Mouse (Mus musculus): Measurements from ENCODE around the gene Tjp2. TPM values are rescaled to one million over a fixed set of nuclear protein-coding genes. Genes with fewer than 3 reads are reported as not detected.

Tjp2 gene
- polyA plus RNA-seq, 1 experiment: 0.02 TPM

DNA sequence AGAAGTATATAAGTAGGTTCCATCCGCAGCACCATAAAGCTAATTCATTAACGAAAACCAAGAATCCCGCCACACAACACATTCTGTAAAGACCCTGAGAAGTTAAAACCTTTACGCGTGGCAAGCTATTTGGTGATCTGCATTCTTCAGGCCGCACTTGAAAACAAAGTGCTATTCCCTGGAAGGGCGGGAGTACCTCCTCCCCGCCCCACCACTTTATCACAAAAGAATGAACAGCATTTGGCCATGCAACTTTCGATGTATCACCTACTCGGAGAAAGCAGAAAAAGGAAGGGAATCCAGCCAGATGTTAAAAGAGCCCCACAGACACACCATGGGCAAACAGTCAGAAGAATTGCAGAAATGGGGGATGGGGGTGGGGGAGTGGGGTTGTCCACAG is 56.3 kb downstream of the Tjp2 start:
- no peak for TF ChIP-seq GATA1 (IDR thresholded peaks at IDR 0.05; ENCODE audit: low read length)

DNA sequence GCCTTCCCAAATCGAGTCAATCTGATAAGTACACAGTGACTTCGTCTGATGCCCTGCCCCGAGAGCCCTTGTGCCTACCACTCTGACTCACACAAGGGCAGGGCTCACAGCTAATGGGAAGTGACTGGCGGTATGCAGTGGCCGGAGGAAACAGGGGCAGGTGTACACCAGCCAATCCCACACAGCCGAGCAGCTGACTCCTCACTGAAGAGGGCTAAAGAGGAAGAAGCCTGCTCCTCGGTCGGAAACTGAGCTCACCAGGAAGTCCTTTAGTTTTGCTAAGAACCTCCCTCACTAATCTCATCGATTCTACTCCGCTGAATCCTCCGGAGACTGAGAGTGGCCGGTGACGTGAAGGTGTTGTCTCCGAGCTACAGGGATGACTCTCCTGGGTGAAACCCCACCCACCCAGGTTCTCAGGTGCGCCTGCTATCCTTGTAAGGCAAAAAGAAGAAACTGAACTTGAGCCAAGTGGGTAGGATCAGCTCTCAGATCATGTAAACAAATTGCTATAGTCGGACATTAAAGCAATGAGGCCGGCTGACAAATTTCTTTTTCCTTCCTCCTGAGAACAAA is 58.2 kb downstream of the Tjp2 start:
- TF ChIP-seq GATA1 (IDR thresholded peaks at IDR 0.05; ENCODE audit: low read length): no peak

DNA sequence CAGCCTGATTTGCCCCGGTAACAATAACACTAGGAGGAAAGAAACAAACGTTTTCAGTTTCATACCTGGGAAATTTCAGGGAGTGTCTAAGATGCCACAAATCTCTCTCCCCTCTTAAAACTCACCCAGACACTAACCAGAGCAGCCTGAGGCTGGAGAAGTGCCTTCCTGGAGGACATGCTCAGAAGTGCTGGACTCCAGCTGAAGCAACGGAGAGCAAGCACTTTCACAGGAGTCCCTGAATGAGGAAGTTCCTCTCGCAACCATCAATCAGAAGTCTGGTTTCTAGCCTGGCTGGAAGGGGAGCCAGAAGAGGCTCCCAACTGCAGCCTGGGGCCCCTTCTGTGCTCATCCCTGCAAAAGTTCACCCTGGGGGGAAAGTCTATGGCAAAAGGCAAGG is 60.9 kb downstream of the Tjp2 start:
- TF ChIP-seq GATA1 (IDR thresholded peaks at IDR 0.05; ENCODE audit: low read length): no peak

DNA sequence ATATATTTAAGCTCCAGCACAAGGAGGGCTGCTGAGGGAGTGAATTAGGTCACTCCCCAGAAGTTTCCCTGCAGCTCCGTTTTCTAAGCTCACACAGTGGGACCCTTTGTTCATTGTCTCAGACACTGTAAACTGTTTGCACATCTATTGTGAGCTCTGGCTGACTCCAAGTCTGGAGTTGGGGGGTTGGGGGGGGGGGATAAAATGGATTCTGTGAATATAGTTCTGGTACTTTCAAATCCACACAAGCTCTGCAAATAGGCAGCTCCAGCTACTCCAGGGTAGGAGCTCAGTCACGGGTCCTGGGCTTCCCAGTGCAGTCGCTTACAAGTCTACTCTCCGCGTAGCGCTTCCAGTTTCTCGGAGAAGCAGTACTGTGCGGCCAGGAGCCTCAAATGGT is 64.4 kb downstream of the Tjp2 start:
- no peak for TF ChIP-seq GATA1 (IDR thresholded peaks at IDR 0.05; ENCODE audit: low read length)

DNA sequence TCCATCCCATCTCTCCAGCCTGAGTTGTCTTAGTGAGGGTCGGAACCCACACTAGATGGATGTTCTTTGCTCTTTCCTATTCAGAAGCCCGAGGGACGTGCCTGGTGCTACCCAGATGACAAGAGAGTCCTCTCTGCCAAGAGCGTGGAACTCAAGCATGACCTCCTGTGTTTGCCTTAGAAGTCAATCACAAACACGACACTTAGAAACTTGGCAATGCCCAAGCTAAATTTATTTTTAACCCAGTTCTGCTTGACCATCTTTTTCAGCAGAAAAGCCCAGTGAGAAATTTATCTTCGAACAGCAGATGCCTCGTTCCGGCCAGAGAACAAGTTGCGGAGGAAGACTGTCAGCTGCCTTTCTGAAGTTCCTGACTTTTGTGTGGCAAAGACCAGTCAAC is 65.1 kb downstream of the Tjp2 start:
- TF ChIP-seq GATA1 (IDR thresholded peaks at IDR 0.05; ENCODE audit: low read length): no peak

DNA sequence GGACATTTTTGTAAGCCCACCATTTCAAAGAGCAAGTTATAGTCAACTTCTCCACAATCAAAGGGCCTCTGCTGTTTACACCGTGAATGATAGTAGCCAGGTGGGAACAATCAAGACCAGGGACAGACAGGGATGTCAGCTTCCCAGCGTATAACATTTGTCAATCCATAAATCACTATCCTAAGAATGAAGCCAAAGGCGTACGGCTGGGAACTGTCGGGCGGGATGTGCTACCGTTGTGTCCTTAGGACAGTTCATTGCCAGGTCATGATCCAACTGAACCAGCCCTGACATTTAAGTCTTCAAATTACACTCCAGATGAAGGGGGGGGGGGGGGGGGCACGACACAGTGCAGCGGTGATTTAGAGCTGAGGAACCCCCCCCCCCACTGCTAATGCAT is 65.5 kb downstream of the Tjp2 start:
- no peak for TF ChIP-seq GATA1 (IDR thresholded peaks at IDR 0.05; ENCODE audit: low read length)

DNA sequence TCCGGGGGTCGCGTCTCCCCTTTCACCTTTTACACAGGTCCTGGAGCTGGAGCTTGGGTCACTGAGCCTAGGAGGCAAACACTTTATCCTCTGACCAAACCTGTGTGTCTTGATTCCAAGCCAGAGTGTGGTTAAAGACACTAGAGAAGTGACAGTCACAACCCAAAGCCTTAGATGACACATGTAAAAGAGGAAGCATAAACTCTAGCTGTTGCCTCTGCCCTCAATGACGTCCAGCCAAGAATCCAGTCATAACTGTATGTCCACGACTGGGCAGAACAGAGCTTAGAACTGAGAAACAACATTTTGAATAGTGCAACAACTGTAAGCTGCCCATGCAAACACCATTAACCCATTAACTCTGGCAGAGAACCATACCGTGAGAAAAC is 68.8 kb downstream of the Tjp2 start:
- no peak for TF ChIP-seq GATA1 (IDR thresholded peaks at IDR 0.05; ENCODE audit: low read length)

DNA sequence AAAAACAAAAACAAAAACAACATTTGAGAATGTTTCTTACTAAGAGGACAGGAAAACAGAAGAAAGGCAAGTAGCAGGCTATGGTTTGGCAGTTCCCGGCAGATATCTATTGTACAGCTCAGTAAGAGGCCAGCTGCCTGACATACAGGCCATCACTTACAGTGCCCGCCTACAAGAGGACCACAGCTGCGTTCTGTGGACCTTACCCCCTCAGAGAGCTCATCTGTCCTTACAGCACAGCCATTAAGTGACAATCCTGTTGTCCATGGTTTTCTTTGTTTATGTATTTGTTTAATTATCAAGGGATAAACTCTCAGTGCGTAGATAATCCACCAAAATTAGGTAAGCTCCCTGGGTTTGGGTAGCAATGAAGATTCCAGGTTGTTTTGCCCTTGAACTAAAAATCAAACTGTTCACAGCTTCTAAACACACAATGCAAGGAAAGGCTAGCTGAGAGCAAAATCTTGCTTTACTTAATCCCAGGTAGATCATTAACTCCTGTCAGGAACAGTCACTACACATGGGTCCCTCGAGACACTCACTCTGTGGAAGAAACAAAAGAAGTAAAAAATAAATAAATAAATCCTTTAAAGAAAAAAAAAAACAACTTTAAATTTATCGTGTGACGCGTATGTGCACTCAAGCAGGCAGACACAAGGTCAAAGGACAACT is 69.3 kb downstream of the Tjp2 start:
- no peak for TF ChIP-seq GATA1 (IDR thresholded peaks at IDR 0.05; ENCODE audit: low read length)

DNA sequence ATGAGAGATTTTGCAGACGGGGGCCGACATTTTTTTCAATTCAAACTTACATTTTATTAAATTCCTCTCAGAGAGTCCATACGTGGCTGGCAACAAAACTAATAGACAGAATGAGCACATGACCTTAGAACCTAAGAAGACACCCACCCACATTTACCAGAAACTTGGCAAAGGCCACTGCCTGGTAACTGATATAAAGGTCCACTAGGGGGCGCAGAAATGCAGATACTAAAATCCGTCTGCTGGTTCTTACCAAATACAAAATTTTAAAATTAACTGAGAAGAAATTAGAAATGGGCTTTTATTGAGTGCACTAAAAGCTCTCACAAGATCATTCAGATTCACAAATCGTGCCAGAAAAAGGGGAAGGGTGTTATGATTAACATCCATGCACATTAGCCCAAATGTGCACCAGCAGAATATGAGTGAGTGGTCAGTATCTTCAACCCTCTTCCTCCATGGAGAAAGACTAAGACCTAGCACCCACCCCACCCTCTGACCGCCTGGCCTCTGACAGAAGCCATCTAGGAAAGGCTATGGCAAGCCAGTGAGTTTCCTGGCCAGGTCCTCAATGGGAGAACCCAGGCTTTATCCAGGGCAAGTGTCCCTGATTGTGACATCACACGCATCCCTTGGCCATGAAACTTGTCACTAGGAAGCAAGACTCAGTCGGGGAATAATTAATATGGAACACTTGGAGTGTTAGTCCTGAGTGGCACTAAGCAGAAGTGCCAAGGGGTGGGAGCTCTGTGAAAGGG is 71.4 kb downstream of the Tjp2 start:
- TF ChIP-seq GATA1 (IDR thresholded peaks at IDR 0.05; ENCODE audit: low read length): no peak

DNA sequence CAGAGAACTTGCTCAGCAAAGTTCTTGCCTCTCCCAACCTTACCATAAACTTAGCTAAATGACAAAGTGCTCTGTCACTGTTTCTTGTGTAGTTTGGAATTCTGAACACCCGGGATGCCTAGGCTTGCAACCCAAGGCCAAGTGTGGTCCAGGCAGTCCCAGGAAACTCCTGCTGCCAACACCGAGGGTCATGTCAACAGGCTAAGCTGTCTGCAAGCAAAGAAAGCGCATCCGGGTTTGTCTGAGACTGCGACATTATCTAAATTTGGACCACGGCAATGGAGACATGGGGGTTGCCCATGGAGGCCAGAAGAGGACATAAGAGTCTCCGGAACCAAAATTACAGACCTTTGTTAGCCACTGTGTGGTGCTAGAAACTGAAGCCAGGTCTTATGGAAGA is 80.8 kb downstream of the Tjp2 start:
- TF ChIP-seq GATA1 (IDR thresholded peaks at IDR 0.05; ENCODE audit: low read length): no peak

DNA sequence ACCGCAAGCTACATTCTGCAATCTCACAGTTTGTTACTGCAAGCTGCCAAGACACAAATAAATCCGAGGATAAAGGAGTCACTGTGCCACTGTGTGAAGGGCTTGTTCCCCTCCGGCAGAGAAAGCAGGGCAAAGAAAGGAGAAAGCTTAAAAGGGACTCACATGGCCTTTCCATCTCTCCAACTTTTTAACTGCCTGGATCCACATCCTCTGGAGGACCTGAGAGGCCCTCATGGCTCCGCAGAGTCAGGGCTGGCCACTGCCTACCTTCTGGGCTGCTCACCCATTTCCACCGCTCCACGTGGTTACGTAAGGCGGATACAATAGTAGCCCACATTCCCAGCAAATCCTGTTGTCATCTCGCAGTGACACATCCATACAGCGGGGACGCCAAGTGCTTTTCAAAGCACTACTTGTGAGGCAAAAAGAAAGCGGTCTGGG is 82.2 kb downstream of the Tjp2 start:
- TF ChIP-seq GATA1 (IDR thresholded peaks at IDR 0.05; ENCODE audit: low read length): no peak

DNA sequence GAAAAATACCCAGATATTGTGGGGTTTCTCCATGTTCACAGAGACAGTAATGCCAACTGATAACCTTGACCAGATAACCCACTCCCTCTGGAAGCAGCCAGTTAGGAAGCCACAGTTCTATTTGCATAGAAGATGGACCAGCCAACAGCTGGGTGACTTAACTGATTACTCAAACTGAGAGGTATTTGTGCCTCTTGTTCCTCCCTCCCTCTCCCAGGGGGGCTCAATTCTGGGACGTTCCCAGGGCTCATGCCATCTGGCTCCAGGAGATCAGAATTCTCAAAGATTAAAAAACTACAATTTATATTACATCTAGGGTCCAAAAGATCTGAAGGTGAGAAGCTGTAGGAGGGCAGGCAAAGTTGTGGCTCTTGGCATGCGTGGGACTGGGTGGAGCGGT is 84.5 kb downstream of the Tjp2 start:
- no peak for TF ChIP-seq GATA1 (IDR thresholded peaks at IDR 0.05; ENCODE audit: low read length)

DNA sequence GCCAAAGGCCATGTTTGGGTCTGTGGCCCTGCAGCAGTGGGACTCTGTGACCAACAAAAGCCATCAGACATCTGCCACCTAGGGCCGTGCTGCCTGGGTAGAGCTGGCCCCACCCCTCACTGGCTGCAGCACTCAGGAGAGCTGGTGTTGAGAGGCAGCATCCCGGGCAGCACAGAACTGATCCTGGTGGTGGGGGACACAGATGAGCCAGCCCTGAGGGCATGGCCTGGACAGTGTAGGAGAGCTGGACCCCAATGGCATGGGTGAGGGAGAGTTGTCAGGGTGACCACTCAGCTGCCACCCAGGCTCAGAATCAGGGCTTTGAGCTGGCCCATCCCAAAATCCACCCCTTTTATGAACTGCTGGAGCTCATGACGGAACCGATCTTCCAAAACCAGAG is 87.4 kb downstream of the Tjp2 start:
- no peak for TF ChIP-seq GATA1 (IDR thresholded peaks at IDR 0.05; ENCODE audit: low read length)

DNA sequence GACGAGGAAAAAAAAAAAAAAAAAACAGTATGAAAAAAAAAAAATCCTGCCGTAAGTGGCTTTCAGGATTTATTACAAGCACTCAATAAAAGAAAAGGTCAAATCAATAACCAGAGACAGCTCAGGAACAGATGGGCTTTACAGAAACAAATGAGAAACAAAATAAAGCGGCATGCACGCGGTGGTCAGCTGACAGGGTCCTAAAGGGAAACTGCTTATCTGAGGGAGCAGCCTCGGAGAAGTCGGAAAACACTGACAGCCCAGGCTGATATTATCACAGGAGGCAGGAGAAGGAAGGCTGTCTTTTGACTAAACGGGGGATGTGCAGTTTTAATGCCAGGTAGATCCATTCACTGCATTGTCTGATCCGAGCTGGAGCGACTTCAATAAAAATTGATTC is 89.8 kb downstream of the Tjp2 start:
- TF ChIP-seq GATA1 (IDR thresholded peaks at IDR 0.05; ENCODE audit: low read length): no peak

DNA sequence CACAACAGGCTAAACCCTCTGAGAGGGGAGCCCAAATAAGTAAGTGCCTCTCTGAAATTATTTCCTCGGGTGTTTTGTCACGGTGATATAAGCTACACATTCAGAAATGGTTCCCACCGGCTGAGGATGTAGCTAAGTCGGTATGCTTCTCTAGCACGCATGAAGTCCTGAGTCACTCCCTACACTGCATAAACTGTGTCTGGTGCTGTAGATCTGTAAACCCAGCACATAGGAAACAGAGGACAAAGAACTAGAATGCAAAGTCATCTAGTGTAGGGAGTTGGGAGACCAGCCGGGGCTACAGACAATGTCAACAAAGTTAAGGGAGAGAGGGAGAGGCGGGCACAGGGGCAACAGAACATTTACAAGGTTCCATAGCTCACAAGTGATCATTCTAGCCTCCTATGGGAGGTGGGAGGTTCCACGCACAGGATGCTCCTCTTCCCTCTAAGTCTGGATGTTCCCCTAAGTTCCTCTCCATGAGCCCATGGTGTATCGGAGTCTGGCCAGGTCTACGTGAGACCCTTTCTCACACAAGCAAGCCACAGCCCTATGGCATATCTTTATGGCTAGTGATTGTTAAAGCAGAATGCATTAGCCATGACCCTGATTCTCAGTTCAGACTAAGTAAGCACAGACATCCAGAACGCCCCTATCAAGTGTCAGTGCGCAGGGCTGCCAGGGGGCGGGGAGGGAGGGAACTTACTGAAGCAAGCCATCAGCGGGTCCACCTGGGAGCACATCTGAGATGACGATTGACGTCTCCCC is 90.5 kb downstream of the Tjp2 start:
- no peak for TF ChIP-seq GATA1 (IDR thresholded peaks at IDR 0.05; ENCODE audit: low read length)

Data from G1E-ER4 (cell line).